Mouse (Mus musculus): ENCODE measurements around the gene Gtf2f2. TPM values are rescaled to one million over a fixed set of nuclear protein-coding genes. Genes with fewer than 3 reads are reported as not detected.
"Not testable (repeated sequence)": the region's sequence is repeated elsewhere in the genome, so short reads cannot be mapped to it uniquely, and the experiment has no call there.

The Gtf2f2 gene
- polyA plus RNA-seq, 1 experiment from 2014 or later, result 58.9 TPM

GRCm38 (mm10) chr14:75947674-75948073 is 63.0 kb downstream of the Gtf2f2 start:
- WGBS, result 84% methylated on average over 3 of the region's 3 CpGs
- H3K9me3 ChIP-seq (replicated peaks), result no peaks in the 10 kb centered on the region
- DNase-seq (ENCODE audit: low spot score), result no peak
- 0 out of 2 replicates have a peak, but pooled peaks cover 4% of the 10 kb centered on the region for H3K36me3 ChIP-seq
- peaks cover 3% of the 10 kb centered on the region; the same call in 1 of the 2 replicates for H3K4me1 ChIP-seq
- H3K27me3 ChIP-seq (ENCODE audit: low read depth, poor library complexity, severe bottlenecking), result no peaks in the 10 kb centered on the region
- no peak overlapping the region for H3K27ac ChIP-seq (replicated peaks)
- no peak overlapping the region for H3K4me3 ChIP-seq

- 92% methylated on average over 3 of the region's 3 CpGs for WGBS
- Histone ChIP-seq H3K36me3 (0 out of 2 replicates have a peak, but pooled peaks cover 3% of the 10 kb centered on the region), H3K27ac (replicated peaks) (no peak overlapping the region), H3K27me3 (ENCODE audit: low read depth, poor library complexity, severe bottlenecking) (no peaks in the 10 kb centered on the region), H3K4me3 (no peak overlapping the region), H3K9me3 (replicated peaks) (no peaks in the 10 kb centered on the region), H3K4me1 (no peaks in the 10 kb centered on the region; the same call in 1 of the 2 replicates)
- DNase-seq (ENCODE audit: low spot score), result no peak
Observed at GRCm38 (mm10) chr14:75942365-75942764, 68.3 kb downstream of the Gtf2f2 start.

GRCm38 (mm10) chr14:75941500-75941899 is 69.2 kb downstream of the Gtf2f2 start:
- Histone ChIP-seq H3K27ac (replicated peaks) (no peak overlapping the region), H3K36me3 (0 out of 2 replicates have a peak, but pooled peaks cover 3% of the 10 kb centered on the region), H3K27me3 (ENCODE audit: low read depth, poor library complexity, severe bottlenecking) (no peaks in the 10 kb centered on the region), H3K9me3 (replicated peaks) (no peaks in the 10 kb centered on the region), H3K4me3 (no peak overlapping the region), H3K4me1 (no peaks in the 10 kb centered on the region)
- WGBS, result 92% methylated on average over 1 of the region's 1 CpGs
- DNase-seq (ENCODE audit: low spot score), result no peak

GRCm38 (mm10) chr14:75937714-75938113 is 73.0 kb downstream of the Gtf2f2 start:
- no peak for DNase-seq (ENCODE audit: low spot score)
- Histone ChIP-seq H3K27me3 (ENCODE audit: low read depth, poor library complexity, severe bottlenecking) (no peaks in the 10 kb centered on the region), H3K27ac (replicated peaks) (no peak overlapping the region), H3K4me1 (no peaks in the 10 kb centered on the region), H3K36me3 (0 out of 2 replicates have a peak, but pooled peaks cover 5% of the 10 kb centered on the region), H3K4me3 (no peak overlapping the region), H3K9me3 (replicated peaks) (no peaks in the 10 kb centered on the region)
- WGBS, result 79% methylated on average over 1 of the region's 1 CpGs

GRCm38 (mm10) chr14:75934359-75934758 is 76.3 kb downstream of the Gtf2f2 start:
- Histone ChIP-seq H3K36me3 (0 out of 2 replicates have a peak, but pooled peaks cover 4% of the 10 kb centered on the region), H3K4me3 (no peak overlapping the region), H3K27me3 (ENCODE audit: low read depth, poor library complexity, severe bottlenecking) (no peaks in the 10 kb centered on the region), H3K27ac (replicated peaks) (no peak overlapping the region), H3K4me1 (no peaks in the 10 kb centered on the region), H3K9me3 (replicated peaks) (no peaks in the 10 kb centered on the region)
- no peak for DNase-seq (ENCODE audit: low spot score)
- 93% methylated on average over 2 of the region's 2 CpGs for WGBS

GRCm38 (mm10) chr14:75931266-75931665 is 79.4 kb downstream of the Gtf2f2 start:
- H3K36me3 ChIP-seq, result 0 out of 2 replicates have a peak, but pooled peaks cover 4% of the 10 kb centered on the region
- no peaks in the 10 kb centered on the region for H3K9me3 ChIP-seq (replicated peaks)
- H3K27ac ChIP-seq (replicated peaks), result no peak overlapping the region
- H3K4me1 ChIP-seq, result peaks cover 5% of the 10 kb centered on the region; the same call in 1 of the 2 replicates
- WGBS, result 94% methylated on average over 23 of the region's 23 CpGs
- H3K4me3 ChIP-seq, result no peak overlapping the region
- DNase-seq (ENCODE audit: low spot score), result no peak
- no peaks in the 10 kb centered on the region for H3K27me3 ChIP-seq (ENCODE audit: low read depth, poor library complexity, severe bottlenecking)

- DNase-seq (ENCODE audit: low spot score), result not testable (repeated sequence)
- whole genome bisulfite sequencing, result 96% methylated on average over 8 of the region's 8 CpGs
Observed at GRCm38 (mm10) chr14:75929713-75930112, 81.0 kb downstream of the Gtf2f2 start.

GRCm38 (mm10) chr14:75923314-75924052 is 87.2 kb downstream of the Gtf2f2 start:
- H3K27ac ChIP-seq (replicated peaks), result no peak overlapping the region
- WGBS, result 100% methylated on average over 1 of the region's 1 CpGs
- H3K36me3 ChIP-seq, result no peaks in the 10 kb centered on the region
- no peak for DNase-seq (ENCODE audit: low spot score)
- no peaks in the 10 kb centered on the region for H3K9me3 ChIP-seq (replicated peaks)
- H3K27me3 ChIP-seq (ENCODE audit: low read depth, poor library complexity, severe bottlenecking), result no peaks in the 10 kb centered on the region
- H3K4me3 ChIP-seq, result no peak overlapping the region
- peaks cover 10% of the 10 kb centered on the region; the same call in 1 of the 2 replicates for H3K4me1 ChIP-seq

More at GRCm38 (mm10) chr14:75929713-75930112, 81.0 kb downstream of the Gtf2f2 start:
- not testable (repeated sequence) for H3K4me1 ChIP-seq; H3K9me3 ChIP-seq (replicated peaks); H3K36me3 ChIP-seq; H3K4me3 ChIP-seq; H3K27ac ChIP-seq (replicated peaks); H3K27me3 ChIP-seq (ENCODE audit: low read depth, poor library complexity, severe bottlenecking)

GRCm38 (mm10) chr14:75912665-75913064 is 98.0 kb downstream of the Gtf2f2 start:
- Histone ChIP-seq H3K27ac (replicated peaks) (no peak overlapping the region), H3K4me1 (no peaks in the 10 kb centered on the region), H3K36me3 (peaks cover 13% of the 10 kb centered on the region), H3K4me3 (no peak overlapping the region), H3K27me3 (ENCODE audit: low read depth, poor library complexity, severe bottlenecking) (no peaks in the 10 kb centered on the region), H3K9me3 (replicated peaks) (no peaks in the 10 kb centered on the region)
- WGBS, result 94% methylated on average over 2 of the region's 2 CpGs
- DNase-seq (ENCODE audit: low spot score), result no peak

GRCm38 (mm10) chr14:75911968-75912367 is 98.7 kb downstream of the Gtf2f2 start:
- H3K36me3 ChIP-seq, result peaks cover 12% of the 10 kb centered on the region
- no peak overlapping the region for H3K27ac ChIP-seq (replicated peaks)
- H3K27me3 ChIP-seq (ENCODE audit: low read depth, poor library complexity, severe bottlenecking), result no peaks in the 10 kb centered on the region
- H3K9me3 ChIP-seq (replicated peaks), result no peaks in the 10 kb centered on the region
- H3K4me3 ChIP-seq, result no peak overlapping the region
- H3K4me1 ChIP-seq, result no peaks in the 10 kb centered on the region
- WGBS, result 91% methylated on average over 6 of the region's 6 CpGs
- DNase-seq (ENCODE audit: low spot score), result no peak

- no peak overlapping the region for H3K27ac ChIP-seq (replicated peaks)
- 96% methylated on average over 8 of the region's 8 CpGs for WGBS
Observed at GRCm38 (mm10) chr14:75906931-75907330, 103.7 kb downstream of the Gtf2f2 start.

GRCm38 (mm10) chr14:75904972-75905371 is 105.7 kb downstream of the Gtf2f2 start:
- no peak overlapping the region for H3K27ac ChIP-seq (replicated peaks)
- 91% methylated on average over 3 of the region's 3 CpGs for WGBS
- no peak overlapping the region for H3K4me3 ChIP-seq
- no peaks in the 10 kb centered on the region for H3K9me3 ChIP-seq (replicated peaks)
- no peaks in the 10 kb centered on the region for H3K27me3 ChIP-seq (ENCODE audit: low read depth, poor library complexity, severe bottlenecking)
- DNase-seq (ENCODE audit: low spot score), result no peak
- H3K36me3 ChIP-seq, result peaks cover 32% of the 10 kb centered on the region
- peaks cover 15% of the 10 kb centered on the region for H3K4me1 ChIP-seq

More at GRCm38 (mm10) chr14:75906931-75907330, 103.7 kb downstream of the Gtf2f2 start:
- no peak for DNase-seq (ENCODE audit: low spot score)
- H3K4me3 ChIP-seq, result no peak overlapping the region
- H3K4me1 ChIP-seq, result no peaks in the 10 kb centered on the region
- H3K9me3 ChIP-seq (replicated peaks), result no peaks in the 10 kb centered on the region
- H3K36me3 ChIP-seq, result peaks cover 32% of the 10 kb centered on the region
- no peaks in the 10 kb centered on the region for H3K27me3 ChIP-seq (ENCODE audit: low read depth, poor library complexity, severe bottlenecking)

GRCm38 (mm10) chr14:75903131-75903530 is 107.5 kb downstream of the Gtf2f2 start:
- Histone ChIP-seq H3K27me3 (ENCODE audit: low read depth, poor library complexity, severe bottlenecking) (no peaks in the 10 kb centered on the region), H3K27ac (replicated peaks) (no peak overlapping the region), H3K9me3 (replicated peaks) (no peaks in the 10 kb centered on the region), H3K36me3 (peaks cover 32% of the 10 kb centered on the region), H3K4me3 (no peak overlapping the region), H3K4me1 (peaks cover 17% of the 10 kb centered on the region)
- 92% methylated on average over 3 of the region's 3 CpGs for WGBS
- DNase-seq (ENCODE audit: low spot score), result no peak

All from midbrain, embryonic 10.5 days (tissue).